Mouse (Mus musculus) v-Abl transformed pro-B cells (cell line): ENCODE measurements around the gene Scpep1.
"Not testable (repeated sequence)": the region's sequence is repeated elsewhere in the genome, so short reads cannot be mapped to it uniquely, and the experiment has no call there.

Source experiments
- in situ Hi-C, 2 experiments: fragments of 400-800 bp; cut with MboI; formaldehyde crosslinking; loops; one replicate each; pipeline ENCODE4 v1.15.1; 2025; ENCODE audit not compliant: unreplicated experiment in 2 of 2

The Scpep1 gene

DNA sequence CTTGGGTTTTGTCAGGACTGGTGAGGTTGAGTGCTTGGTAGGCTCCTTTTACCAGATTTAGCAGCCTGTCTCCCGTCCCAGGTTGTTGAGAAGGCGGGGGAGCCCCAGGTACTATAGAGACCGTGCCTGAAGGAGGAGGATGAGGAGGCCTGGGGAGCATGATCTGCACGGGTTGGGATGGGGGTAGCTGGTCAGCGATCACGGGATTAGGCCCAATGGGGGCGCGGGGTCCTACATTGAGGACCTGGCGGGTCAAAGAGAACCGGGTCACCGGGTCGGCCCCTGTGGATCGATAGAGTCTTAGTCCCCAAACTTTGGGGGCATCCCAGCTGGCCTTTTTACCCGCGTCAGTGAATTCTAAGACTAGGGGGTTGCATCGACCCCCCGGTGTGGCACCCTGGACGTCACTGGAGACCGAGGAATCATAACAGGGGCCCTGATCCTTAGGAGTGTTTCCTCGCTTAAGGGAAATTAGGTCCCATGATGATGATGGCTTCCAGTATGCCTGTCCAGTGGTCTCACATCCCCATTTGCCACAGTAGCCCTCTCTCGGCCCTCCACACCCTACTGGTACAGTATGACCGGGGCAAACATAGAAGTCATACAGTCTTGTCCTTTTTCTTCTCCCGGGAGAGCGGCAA is 63.2 kb downstream of the Scpep1 start:
- in situ Hi-C loops: not testable (repeated sequence)

DNA sequence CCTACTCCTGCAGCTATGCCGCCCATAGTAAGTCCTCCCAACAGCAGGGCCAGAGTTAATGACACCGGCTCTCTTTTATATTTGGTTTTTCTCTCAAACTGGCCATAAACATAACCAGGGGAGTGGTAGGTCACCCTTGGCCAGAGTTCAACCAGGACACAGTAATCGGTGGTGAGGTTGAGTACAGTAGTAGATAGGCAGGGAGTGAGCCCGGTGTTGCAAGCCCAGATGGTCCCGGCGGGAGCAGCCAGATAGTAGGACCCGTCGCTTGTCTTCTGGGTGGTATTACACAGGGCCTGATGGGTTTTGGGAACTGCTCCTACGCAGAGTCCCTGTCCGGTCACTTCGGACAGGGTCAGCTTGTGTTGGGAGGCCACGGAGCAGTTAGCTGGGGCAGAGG is 63.8 kb downstream of the Scpep1 start:
- in situ Hi-C loops: not testable (repeated sequence)

DNA sequence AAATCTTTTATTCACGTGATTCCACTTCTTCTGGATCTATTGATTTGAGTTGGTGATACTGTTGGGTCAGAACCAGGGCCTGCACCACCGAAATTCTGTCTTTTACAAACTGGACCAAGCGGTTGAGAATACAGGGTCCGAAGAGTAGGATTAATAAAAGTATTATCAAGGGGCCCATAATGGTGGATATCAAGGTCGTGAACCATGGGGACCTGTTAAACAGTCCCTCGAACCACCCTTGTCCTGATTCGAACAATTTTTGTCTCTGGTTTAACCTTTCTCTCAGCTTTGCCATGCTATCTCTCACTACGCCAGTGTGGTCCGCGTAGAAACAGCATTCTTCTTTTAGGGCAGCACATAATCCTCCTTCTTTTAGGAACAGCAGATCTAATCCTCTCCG is 64.4 kb downstream of the Scpep1 start:
- in situ Hi-C loops: not testable (repeated sequence)

DNA sequence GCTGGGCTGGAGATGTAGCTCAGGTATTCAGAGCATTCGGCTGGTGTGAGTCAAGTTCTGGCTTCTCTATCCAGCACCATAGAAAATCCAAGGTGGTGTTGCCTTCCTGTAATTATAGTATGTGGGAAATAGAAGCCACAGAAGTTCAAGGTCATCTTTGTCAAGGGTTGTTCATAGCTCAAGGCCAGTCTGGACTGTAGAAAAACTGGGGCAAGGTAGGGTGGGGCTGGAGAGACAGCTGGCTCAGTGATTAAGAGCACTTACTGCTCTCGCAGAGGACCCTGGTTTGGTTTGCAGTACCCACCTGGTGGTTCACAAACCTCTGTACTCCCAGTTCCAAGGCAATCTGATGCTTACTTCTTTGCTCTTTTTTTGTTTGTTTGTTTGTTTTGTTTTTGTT is 66.3 kb downstream of the Scpep1 start:
- in situ Hi-C loops: no loop called here

DNA sequence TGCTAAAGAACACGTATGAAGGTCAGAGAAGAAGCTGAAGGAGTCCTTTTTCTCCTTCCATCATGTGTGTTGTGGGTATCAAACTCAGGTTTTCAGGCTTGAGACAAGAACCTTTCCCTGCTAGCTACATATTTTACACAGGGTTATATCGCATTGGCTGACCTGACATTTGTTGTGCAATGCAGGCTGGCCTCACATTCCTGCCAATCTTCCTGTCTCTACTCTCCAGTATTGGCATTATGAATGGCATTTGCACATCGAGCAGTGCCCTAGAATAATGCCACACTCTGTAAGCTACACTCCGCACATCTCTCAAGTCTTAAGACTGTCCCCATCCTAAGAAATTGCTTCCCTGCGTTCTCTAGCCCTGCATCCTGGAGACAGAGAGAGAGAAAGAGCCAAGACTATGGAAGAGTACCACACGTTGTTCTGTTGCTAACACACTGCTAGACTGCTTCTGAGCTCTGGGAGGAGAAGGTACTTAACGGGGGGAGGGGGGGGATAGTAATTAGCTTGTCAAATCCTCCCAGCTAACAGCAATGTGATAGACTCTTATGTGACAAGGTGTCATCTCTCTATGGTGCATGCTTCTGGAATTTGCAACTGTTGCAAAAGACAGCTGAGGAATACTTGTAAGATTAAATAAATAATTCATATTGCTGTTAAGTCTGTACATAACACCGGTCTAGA is 70.7 kb downstream of the Scpep1 start:
- in situ Hi-C loops: no loop called here

DNA sequence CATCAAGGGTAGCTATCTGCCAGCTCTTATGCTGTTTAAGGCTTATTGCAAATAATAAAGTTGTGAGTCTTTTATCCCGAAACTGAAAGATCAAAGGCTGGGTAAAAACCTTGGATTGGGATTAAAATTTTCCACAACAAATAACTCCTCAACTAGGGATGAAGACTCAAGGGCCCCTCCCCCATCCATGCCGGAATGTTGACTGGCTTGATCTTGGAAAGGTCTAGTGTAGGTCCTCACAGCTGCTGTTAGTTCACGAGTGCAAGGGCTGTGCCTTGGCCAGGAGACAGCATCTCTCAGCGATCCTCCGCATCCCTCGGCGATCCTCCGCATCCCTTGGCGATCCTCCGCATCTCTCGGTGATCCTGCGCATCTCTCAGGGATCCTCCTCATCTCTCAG is 77.3 kb downstream of the Scpep1 start:
- in situ Hi-C loops: no loop called here
